Mouse (Mus musculus): ENCODE data around the gene Gstt3.

GRCm38 (mm10) chr10:75790773-75791172 is 9.6 kb upstream of the Gstt3 start:
- TF ChIP-seq CTCF (IDR thresholded peaks at IDR 0.05; ENCODE audit: low read depth, low read length) (no peak), POLR2A (IDR thresholded peaks at IDR 0.05; ENCODE audit: extremely low read depth, insufficient read depth, low read length) (no peak)

Measured in liver, adult 2 months (tissue).